Mouse (Mus musculus) lung, postnatal 25 days (tissue): ENCODE measurements around the gene Slco2b1.

Source experiments
- DNase-seq: peaks from one replicate; pipeline ENCODE4 v3.0.0; 2022; ENCODE audit warnings: low spot score

The Slco2b1 gene

GRCm38 (mm10) chr7:99648623-99649022, 62.5 kb downstream of the Slco2b1 start:
- peak; percentile 32 for DNase-seq

GRCm38 (mm10) chr7:99644701-99645100, 66.4 kb downstream of the Slco2b1 start:
- no peak for DNase-seq

- DNase-seq, result no peak
Observed at GRCm38 (mm10) chr7:99642078-99642477, 69.1 kb downstream of the Slco2b1 start.

GRCm38 (mm10) chr7:99641245-99641644, 69.9 kb downstream of the Slco2b1 start:
- DNase-seq, result no peak

- no peak for DNase-seq
Observed at GRCm38 (mm10) chr7:99633966-99634665, 77.0 kb downstream of the Slco2b1 start.

- DNase-seq, result no peak
Observed at GRCm38 (mm10) chr7:99632286-99632685, 78.9 kb downstream of the Slco2b1 start.

GRCm38 (mm10) chr7:99627366-99627765, 83.8 kb downstream of the Slco2b1 start:
- DNase-seq, result no peak

GRCm38 (mm10) chr7:99626376-99627270, 84.5 kb downstream of the Slco2b1 start, which contains the start of gene Tpbgl:
Gene Tpbgl (minus strand): TSS chr7:99627103.
- peak; percentile 44 for DNase-seq

GRCm38 (mm10) chr7:99625722-99626375, 85.3 kb downstream of the Slco2b1 start:
- peak; percentile 82 for DNase-seq

GRCm38 (mm10) chr7:99618860-99619259, 92.3 kb downstream of the Slco2b1 start:
- peak; percentile 21 for DNase-seq

GRCm38 (mm10) chr7:99618264-99618663, 92.9 kb downstream of the Slco2b1 start:
- no peak for DNase-seq
